Mouse (Mus musculus): ENCODE measurements at regions not wholly inside any gene's neighbourhood (a gene's known extent, or its start where the extent isn't known, plus 50 kb on each side); places are given as distances from the start of the nearest gene placed in this dataset.
A peak's percentile ranks its signal among the peaks of the same experiment; 100 is the strongest.

- Histone ChIP-seq H3K36me3 (ENCODE audit: control insufficient read depth, insufficient read depth, low read length) (no peaks in the 10 kb centered on the region), H3K27ac (ENCODE audit: insufficient read depth, low read depth, low read length) (no peak overlapping the region), H3K4me3 (ENCODE audit: insufficient read depth, low read depth, low read length) (no peak overlapping the region), H3K4me1 (ENCODE audit: control insufficient read depth, insufficient read depth, low read length) (no peaks in the 10 kb centered on the region), H3K27me3 (replicated peaks; ENCODE audit: control insufficient read depth, insufficient read depth, low read length) (no peaks in the 10 kb centered on the region; the same call in 1 of the 2 replicates)
- WGBS: 54% methylated on average over 3 of the region's 3 CpGs
- TF ChIP-seq CTCF (conservative IDR thresholded peaks at IDR 0.05; ENCODE audit: insufficient read depth, insufficient read length, low read depth, low read length) (no peak), POLR2A (IDR thresholded peaks at IDR 0.05; ENCODE audit: low read depth, low read length) (no peak)
- peak; percentile 42 for DNase-seq
Measured at GRCm38 (mm10) chr4:87446856-87447255, 216.6 kb upstream of the Slc24a2 start.

GRCm38 (mm10) chr4:87434136-87434535 lies 203.9 kb upstream of the Slc24a2 start:
- H3K4me1 ChIP-seq (ENCODE audit: control insufficient read depth, insufficient read depth, low read length): no peaks in the 10 kb centered on the region
- TF ChIP-seq POLR2A (IDR thresholded peaks at IDR 0.05; ENCODE audit: low read depth, low read length) (no peak), CTCF (conservative IDR thresholded peaks at IDR 0.05; ENCODE audit: insufficient read depth, insufficient read length, low read depth, low read length) (no peak)
- H3K27me3 ChIP-seq (replicated peaks; ENCODE audit: control insufficient read depth, insufficient read depth, low read length): no peaks in the 10 kb centered on the region
- DNase-seq: no peak
- no peak overlapping the region for H3K27ac ChIP-seq (ENCODE audit: insufficient read depth, low read depth, low read length)
- no peak overlapping the region for H3K4me3 ChIP-seq (ENCODE audit: insufficient read depth, low read depth, low read length)
- WGBS: 24% methylated on average over 4 of the region's 4 CpGs
- no peaks in the 10 kb centered on the region for H3K36me3 ChIP-seq (ENCODE audit: control insufficient read depth, insufficient read depth, low read length)

GRCm38 (mm10) chr4:87428374-87428773 lies 198.1 kb upstream of the Slc24a2 start:
- no peaks in the 10 kb centered on the region for H3K4me1 ChIP-seq (ENCODE audit: control insufficient read depth, insufficient read depth, low read length)
- no peak overlapping the region for H3K27ac ChIP-seq (ENCODE audit: insufficient read depth, low read depth, low read length)
- no peak overlapping the region for H3K4me3 ChIP-seq (ENCODE audit: insufficient read depth, low read depth, low read length)
- no peak for DNase-seq
- no peaks in the 10 kb centered on the region for H3K27me3 ChIP-seq (replicated peaks; ENCODE audit: control insufficient read depth, insufficient read depth, low read length)
- H3K36me3 ChIP-seq (ENCODE audit: control insufficient read depth, insufficient read depth, low read length): no peaks in the 10 kb centered on the region
- TF ChIP-seq POLR2A (IDR thresholded peaks at IDR 0.05; ENCODE audit: low read depth, low read length) (no peak), CTCF (conservative IDR thresholded peaks at IDR 0.05; ENCODE audit: insufficient read depth, insufficient read length, low read depth, low read length) (no peak)
- 91% methylated on average over 3 of the region's 3 CpGs for WGBS

- 90% methylated on average over 1 of the region's 1 CpGs for WGBS
- no peak for DNase-seq
Measured at GRCm38 (mm10) chr4:87424066-87424465, 193.8 kb upstream of the Slc24a2 start.

GRCm38 (mm10) chr4:87422588-87422987 lies 192.3 kb upstream of the Slc24a2 start:
- DNase-seq: no peak
- H3K36me3 ChIP-seq (ENCODE audit: control insufficient read depth, insufficient read depth, low read length): no peaks in the 10 kb centered on the region
- H3K27me3 ChIP-seq (replicated peaks; ENCODE audit: control insufficient read depth, insufficient read depth, low read length): no peaks in the 10 kb centered on the region
- TF ChIP-seq POLR2A (IDR thresholded peaks at IDR 0.05; ENCODE audit: low read depth, low read length): no peak
- no peak overlapping the region for H3K4me3 ChIP-seq (ENCODE audit: insufficient read depth, low read depth, low read length)
- WGBS: 42% methylated on average over 6 of the region's 6 CpGs
- no peak overlapping the region for H3K27ac ChIP-seq (ENCODE audit: insufficient read depth, low read depth, low read length)
- H3K4me1 ChIP-seq (ENCODE audit: control insufficient read depth, insufficient read depth, low read length): no peaks in the 10 kb centered on the region

More at GRCm38 (mm10) chr4:87424066-87424465, 193.8 kb upstream of the Slc24a2 start:
- no peak overlapping the region for H3K27ac ChIP-seq (ENCODE audit: insufficient read depth, low read depth, low read length)
- H3K4me1 ChIP-seq (ENCODE audit: control insufficient read depth, insufficient read depth, low read length): no peaks in the 10 kb centered on the region
- TF ChIP-seq CTCF (conservative IDR thresholded peaks at IDR 0.05; ENCODE audit: insufficient read depth, insufficient read length, low read depth, low read length) (no peak), POLR2A (IDR thresholded peaks at IDR 0.05; ENCODE audit: low read depth, low read length) (no peak)
- H3K27me3 ChIP-seq (replicated peaks; ENCODE audit: control insufficient read depth, insufficient read depth, low read length): no peaks in the 10 kb centered on the region
- H3K36me3 ChIP-seq (ENCODE audit: control insufficient read depth, insufficient read depth, low read length): no peaks in the 10 kb centered on the region
- no peak overlapping the region for H3K4me3 ChIP-seq (ENCODE audit: insufficient read depth, low read depth, low read length)

GRCm38 (mm10) chr4:87403354-87403753 lies 173.1 kb upstream of the Slc24a2 start:
- Histone ChIP-seq H3K27ac (ENCODE audit: insufficient read depth, low read depth, low read length) (no peak overlapping the region), H3K36me3 (ENCODE audit: control insufficient read depth, insufficient read depth, low read length) (no peaks in the 10 kb centered on the region), H3K4me3 (ENCODE audit: insufficient read depth, low read depth, low read length) (no peak overlapping the region), H3K27me3 (replicated peaks; ENCODE audit: control insufficient read depth, insufficient read depth, low read length) (no peaks in the 10 kb centered on the region), H3K4me1 (ENCODE audit: control insufficient read depth, insufficient read depth, low read length) (no peaks in the 10 kb centered on the region)
- TF ChIP-seq POLR2A (IDR thresholded peaks at IDR 0.05; ENCODE audit: low read depth, low read length) (no peak), CTCF (conservative IDR thresholded peaks at IDR 0.05; ENCODE audit: insufficient read depth, insufficient read length, low read depth, low read length) (no peak)
- WGBS: 21% methylated on average over 6 of the region's 6 CpGs
- DNase-seq: no peak

GRCm38 (mm10) chr4:87402173-87402556 lies 171.9 kb upstream of the Slc24a2 start:
- 63% methylated on average over 7 of the region's 7 CpGs for WGBS
- TF ChIP-seq CTCF (conservative IDR thresholded peaks at IDR 0.05; ENCODE audit: insufficient read depth, insufficient read length, low read depth, low read length) (no peak), POLR2A (IDR thresholded peaks at IDR 0.05; ENCODE audit: low read depth, low read length) (no peak)
- H3K27ac ChIP-seq (ENCODE audit: insufficient read depth, low read depth, low read length): no peak overlapping the region
- no peak overlapping the region for H3K4me3 ChIP-seq (ENCODE audit: insufficient read depth, low read depth, low read length)
- no peaks in the 10 kb centered on the region for H3K4me1 ChIP-seq (ENCODE audit: control insufficient read depth, insufficient read depth, low read length)
- H3K36me3 ChIP-seq (ENCODE audit: control insufficient read depth, insufficient read depth, low read length): no peaks in the 10 kb centered on the region
- H3K27me3 ChIP-seq (replicated peaks; ENCODE audit: control insufficient read depth, insufficient read depth, low read length): no peaks in the 10 kb centered on the region
- DNase-seq: no peak
